Mouse (Mus musculus): Measurements from ENCODE around the gene Itk. TPM values are rescaled to one million over a fixed set of nuclear protein-coding genes. Genes with fewer than 3 reads are reported as not detected.
A peak's percentile ranks its signal among the peaks of the same experiment; 100 is the strongest.

Gene Itk
- polyA plus RNA-seq, 1 experiment = 94.9 TPM

GRCm38 (mm10) chr11:46308271-46308974 is 80.9 kb downstream of the Itk start:
- TF ChIP-seq CTCF (IDR thresholded peaks at IDR 0.05; ENCODE audit: insufficient read depth, low read depth, low read length) (no peak), POLR2A (IDR thresholded peaks at IDR 0.05; ENCODE audit: insufficient read depth, low read depth, low read length) (no peak)
- Histone ChIP-seq H3K4me1 (ENCODE audit: control insufficient read depth, insufficient read depth, low read length) (peaks cover 27% of the 10 kb centered on the region), H3K4me3 (ENCODE audit: insufficient read depth, low read depth, low read length) (peak overlapping the region; percentile 46; the same call in 1 of the 2 replicates), H3K27ac (ENCODE audit: insufficient read depth, low read depth, low read length) (no peak overlapping the region)
- 50% methylated on average over 11 of the region's 11 CpGs for WGBS

DNA sequence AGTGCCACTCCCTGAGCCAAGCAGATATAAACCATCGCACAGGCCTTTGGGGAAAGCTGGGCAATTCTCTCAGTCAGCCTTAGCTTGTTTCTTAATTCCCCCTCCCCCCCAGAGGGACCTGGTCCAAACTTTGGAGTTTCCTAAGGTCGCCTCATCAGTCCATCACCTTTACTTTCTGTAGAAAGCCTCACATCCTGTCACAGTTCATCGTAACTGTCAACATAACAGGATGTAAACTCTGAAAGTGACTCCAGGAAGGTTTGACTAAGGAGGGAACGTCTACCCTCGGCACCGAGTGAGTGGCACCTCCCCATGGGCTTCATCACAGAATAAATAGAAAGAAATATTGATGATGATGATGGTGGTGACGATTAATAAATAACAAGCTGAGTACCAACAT is 81.5 kb downstream of the Itk start:
- H3K4me3 ChIP-seq (ENCODE audit: insufficient read depth, low read depth, low read length) = no peak overlapping the region
- WGBS = 92% methylated on average over 7 of the region's 7 CpGs
- TF ChIP-seq CTCF (IDR thresholded peaks at IDR 0.05; ENCODE audit: insufficient read depth, low read depth, low read length) (no peak), POLR2A (IDR thresholded peaks at IDR 0.05; ENCODE audit: insufficient read depth, low read depth, low read length) (no peak)
- no peak overlapping the region for H3K27ac ChIP-seq (ENCODE audit: insufficient read depth, low read depth, low read length)
- peaks cover 27% of the 10 kb centered on the region for H3K4me1 ChIP-seq (ENCODE audit: control insufficient read depth, insufficient read depth, low read length)

- peaks cover 27% of the 10 kb centered on the region for H3K4me1 ChIP-seq (ENCODE audit: control insufficient read depth, insufficient read depth, low read length)
- H3K4me3 ChIP-seq (ENCODE audit: insufficient read depth, low read depth, low read length) = no peak overlapping the region
These were observed 82.5 kb downstream of the Itk start for GRCm38 (mm10) chr11:46306776-46307175.

DNA sequence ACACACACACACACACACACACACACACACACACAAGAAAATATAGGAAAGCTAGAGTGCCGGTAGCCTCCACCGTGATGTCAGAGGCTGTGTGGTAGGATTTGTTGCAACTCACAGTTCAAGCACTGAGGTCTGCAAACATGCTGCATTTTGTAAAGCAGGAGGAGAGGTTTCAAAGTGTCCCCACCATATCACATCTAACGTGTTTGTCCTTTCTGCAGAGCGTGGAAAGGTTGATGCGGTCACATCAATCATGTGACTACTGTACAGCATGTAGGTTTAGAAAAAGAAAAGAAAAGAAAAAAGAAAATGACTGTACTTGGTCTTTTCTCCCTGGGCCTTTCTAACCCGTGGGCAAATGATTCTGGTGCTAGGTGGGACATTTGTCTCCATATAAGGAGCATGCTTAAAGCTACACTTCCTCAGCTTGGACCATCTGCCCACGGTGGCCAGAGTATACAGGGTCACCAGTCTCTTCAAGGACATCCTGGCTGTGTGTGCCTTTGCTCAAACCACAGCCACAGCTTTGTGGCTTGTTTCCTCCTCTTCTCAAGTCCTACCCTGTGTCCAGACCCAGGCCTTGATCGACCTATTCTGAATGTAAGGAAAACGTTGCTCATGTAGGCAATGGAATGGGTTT is 83.3 kb downstream of the Itk start:
- TF ChIP-seq POLR2A (IDR thresholded peaks at IDR 0.05; ENCODE audit: insufficient read depth, low read depth, low read length) = no peak
- TF ChIP-seq CTCF (IDR thresholded peaks at IDR 0.05; ENCODE audit: insufficient read depth, low read depth, low read length) = no peak
- H3K4me1 ChIP-seq (ENCODE audit: control insufficient read depth, insufficient read depth, low read length) = peaks cover 32% of the 10 kb centered on the region
- H3K27ac ChIP-seq (ENCODE audit: insufficient read depth, low read depth, low read length) = no peak overlapping the region
- H3K4me3 ChIP-seq (ENCODE audit: insufficient read depth, low read depth, low read length) = no peak overlapping the region
- 75% methylated on average over 9 of the region's 9 CpGs for WGBS

More at GRCm38 (mm10) chr11:46306776-46307175, 82.5 kb downstream of the Itk start:
- TF ChIP-seq CTCF (IDR thresholded peaks at IDR 0.05; ENCODE audit: insufficient read depth, low read depth, low read length) = no peak
- TF ChIP-seq POLR2A (IDR thresholded peaks at IDR 0.05; ENCODE audit: insufficient read depth, low read depth, low read length) = no peak
- H3K27ac ChIP-seq (ENCODE audit: insufficient read depth, low read depth, low read length) = no peak overlapping the region
- 62% methylated on average over 7 of the region's 7 CpGs for WGBS

GRCm38 (mm10) chr11:46304864-46305710 is 84.2 kb downstream of the Itk start:
- H3K4me3 ChIP-seq (ENCODE audit: insufficient read depth, low read depth, low read length) = no peak overlapping the region
- H3K27ac ChIP-seq (ENCODE audit: insufficient read depth, low read depth, low read length) = no peak overlapping the region
- H3K4me1 ChIP-seq (ENCODE audit: control insufficient read depth, insufficient read depth, low read length) = peaks cover 33% of the 10 kb centered on the region
- TF ChIP-seq POLR2A (IDR thresholded peaks at IDR 0.05; ENCODE audit: insufficient read depth, low read depth, low read length) (no peak), CTCF (IDR thresholded peaks at IDR 0.05; ENCODE audit: insufficient read depth, low read depth, low read length) (no peak)
- WGBS = 77% methylated on average over 9 of the region's 9 CpGs

GRCm38 (mm10) chr11:46304093-46304492 is 85.2 kb downstream of the Itk start:
- Histone ChIP-seq H3K27ac (ENCODE audit: insufficient read depth, low read depth, low read length) (no peak overlapping the region), H3K4me3 (ENCODE audit: insufficient read depth, low read depth, low read length) (no peak overlapping the region), H3K4me1 (ENCODE audit: control insufficient read depth, insufficient read depth, low read length) (peaks cover 29% of the 10 kb centered on the region)
- WGBS = 79% methylated on average over 10 of the region's 10 CpGs
- TF ChIP-seq CTCF (IDR thresholded peaks at IDR 0.05; ENCODE audit: insufficient read depth, low read depth, low read length) (no peak), POLR2A (IDR thresholded peaks at IDR 0.05; ENCODE audit: insufficient read depth, low read depth, low read length) (no peak)

- no peak overlapping the region for H3K4me3 ChIP-seq (ENCODE audit: insufficient read depth, low read depth, low read length)
- TF ChIP-seq POLR2A (IDR thresholded peaks at IDR 0.05; ENCODE audit: insufficient read depth, low read depth, low read length) (no peak), CTCF (IDR thresholded peaks at IDR 0.05; ENCODE audit: insufficient read depth, low read depth, low read length) (no peak)
- peaks cover 28% of the 10 kb centered on the region for H3K4me1 ChIP-seq (ENCODE audit: control insufficient read depth, insufficient read depth, low read length)
- WGBS = 90% methylated on average over 9 of the region's 9 CpGs
- H3K27ac ChIP-seq (ENCODE audit: insufficient read depth, low read depth, low read length) = no peak overlapping the region
These were observed 86.8 kb downstream of the Itk start for GRCm38 (mm10) chr11:46302471-46302870.

GRCm38 (mm10) chr11:46301579-46302248 is 87.6 kb downstream of the Itk start:
- Histone ChIP-seq H3K4me1 (ENCODE audit: control insufficient read depth, insufficient read depth, low read length) (peaks cover 28% of the 10 kb centered on the region), H3K4me3 (ENCODE audit: insufficient read depth, low read depth, low read length) (no peak overlapping the region), H3K27ac (ENCODE audit: insufficient read depth, low read depth, low read length) (no peak overlapping the region)
- 74% methylated on average over 23 of the region's 23 CpGs for WGBS
- no peak for TF ChIP-seq CTCF (IDR thresholded peaks at IDR 0.05; ENCODE audit: insufficient read depth, low read depth, low read length)
- no peak for TF ChIP-seq POLR2A (IDR thresholded peaks at IDR 0.05; ENCODE audit: insufficient read depth, low read depth, low read length)

Measured in olfactory bulb, adult 2 months (tissue).